Mouse (Mus musculus): Measurements from ENCODE around the gene Ecsit. TPM values are rescaled to one million over a fixed set of nuclear protein-coding genes. Genes with fewer than 3 reads are reported as not detected.
A peak's percentile ranks its signal among the peaks of the same experiment; 100 is the strongest.

Gene Ecsit
- polyA plus RNA-seq, 1 experiment from 2014 or later = 22.2 TPM

DNA sequence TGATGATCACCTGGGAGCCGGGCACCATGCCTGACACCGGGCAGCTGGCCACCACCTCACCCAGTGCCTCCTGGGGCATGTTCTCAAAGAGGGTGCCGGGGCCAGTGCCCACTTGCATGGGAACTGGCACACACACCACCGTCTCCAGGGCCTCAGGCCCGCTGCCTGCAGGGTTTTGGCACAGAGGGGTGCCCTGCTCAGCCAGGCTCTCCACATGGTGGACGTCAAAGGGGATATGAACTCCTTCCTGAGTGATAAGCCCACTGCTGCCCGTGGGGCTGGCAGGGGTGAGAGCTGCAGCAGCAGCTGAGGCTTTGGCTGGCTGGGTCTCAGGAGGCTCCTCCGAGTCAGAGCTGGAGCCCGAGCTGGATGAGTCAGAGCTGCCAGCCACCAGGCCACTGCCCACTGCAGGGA, 27.2 kb downstream of the Ecsit start:
- peaks cover 10% of the 10 kb centered on the region for H3K4me1 ChIP-seq (ENCODE audit: control insufficient read depth, low read depth, low read length)
- peaks cover 15% of the 10 kb centered on the region for H3K36me3 ChIP-seq (ENCODE audit: control insufficient read depth, insufficient read depth)
- no peak overlapping the region for H3K4me2 ChIP-seq (ENCODE audit: low read depth, low read length)
- no peaks in the 10 kb centered on the region for H3K9me3 ChIP-seq (replicated peaks; ENCODE audit: control insufficient read depth, low read length)
- no peak overlapping the region for H3K9ac ChIP-seq (ENCODE audit: low read depth, low read length)
- no peak overlapping the region for H3K27ac ChIP-seq (ENCODE audit: low read length)
- H3K27me3 ChIP-seq (ENCODE audit: control insufficient read depth, insufficient read depth, low read depth, low read length) = peaks cover 16% of the 10 kb centered on the region
- 84% methylated on average over 9 of the region's 9 CpGs for WGBS (ENCODE audit: insufficient replicate concordance)
- no peak for ATAC-seq (ENCODE audit: low read depth)
- H3K4me3 ChIP-seq (ENCODE audit: low read depth, low read length) = no peak overlapping the region

DNA sequence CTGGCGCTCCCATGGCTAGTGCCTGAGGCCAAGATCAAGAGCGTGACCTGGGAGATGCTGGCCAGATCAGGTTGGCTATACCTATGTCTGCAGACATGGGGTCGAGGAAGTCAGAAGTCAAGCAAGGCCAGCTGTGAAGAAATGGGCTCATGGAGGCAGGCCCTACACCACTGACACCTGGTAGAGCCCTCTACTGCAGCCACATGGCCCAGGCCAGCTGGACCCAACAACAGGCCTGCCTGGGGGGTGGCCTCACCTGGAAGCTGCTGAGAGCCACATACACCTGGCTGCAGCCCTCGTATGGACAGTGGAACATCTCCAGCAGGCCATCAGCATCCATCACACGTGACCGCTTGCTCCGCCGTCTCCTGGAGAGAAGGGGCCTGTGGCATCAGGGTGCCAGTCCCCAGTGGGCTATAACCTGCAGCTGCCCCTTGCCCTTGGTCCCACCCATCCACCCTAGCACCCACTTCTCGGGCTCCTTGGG, 28.2 kb downstream of the Ecsit start:
- WGBS (ENCODE audit: insufficient replicate concordance) = 83% methylated on average over 9 of the region's 9 CpGs
- H3K27me3 ChIP-seq (ENCODE audit: control insufficient read depth, insufficient read depth, low read depth, low read length) = peaks cover 25% of the 10 kb centered on the region
- no peak for ATAC-seq (ENCODE audit: low read depth)

GRCm38 (mm10) chr9:22056303-22056910, 28.8 kb downstream of the Ecsit start:
- Histone ChIP-seq H3K27me3 (ENCODE audit: control insufficient read depth, insufficient read depth, low read depth, low read length) (peaks cover 32% of the 10 kb centered on the region), H3K4me2 (ENCODE audit: low read depth, low read length) (no peak overlapping the region), H3K4me3 (ENCODE audit: low read depth, low read length) (no peak overlapping the region), H3K9me3 (replicated peaks; ENCODE audit: control insufficient read depth, low read length) (no peaks in the 10 kb centered on the region), H3K9ac (ENCODE audit: low read depth, low read length) (no peak overlapping the region), H3K27ac (ENCODE audit: low read length) (no peak overlapping the region), H3K36me3 (ENCODE audit: control insufficient read depth, insufficient read depth) (peaks cover 15% of the 10 kb centered on the region), H3K4me1 (ENCODE audit: control insufficient read depth, low read depth, low read length) (peaks cover 13% of the 10 kb centered on the region)
- 67% methylated on average over 9 of the region's 9 CpGs for WGBS (ENCODE audit: insufficient replicate concordance)
- no peak for ATAC-seq (ENCODE audit: low read depth)

More for the DNA sequence above, 28.2 kb downstream of the Ecsit start:
- Histone ChIP-seq H3K36me3 (ENCODE audit: control insufficient read depth, insufficient read depth) (peaks cover 15% of the 10 kb centered on the region), H3K4me1 (ENCODE audit: control insufficient read depth, low read depth, low read length) (peaks cover 10% of the 10 kb centered on the region), H3K9ac (ENCODE audit: low read depth, low read length) (no peak overlapping the region), H3K4me3 (ENCODE audit: low read depth, low read length) (no peak overlapping the region), H3K27ac (ENCODE audit: low read length) (no peak overlapping the region), H3K9me3 (replicated peaks; ENCODE audit: control insufficient read depth, low read length) (no peaks in the 10 kb centered on the region), H3K4me2 (ENCODE audit: low read depth, low read length) (no peak overlapping the region)

DNA sequence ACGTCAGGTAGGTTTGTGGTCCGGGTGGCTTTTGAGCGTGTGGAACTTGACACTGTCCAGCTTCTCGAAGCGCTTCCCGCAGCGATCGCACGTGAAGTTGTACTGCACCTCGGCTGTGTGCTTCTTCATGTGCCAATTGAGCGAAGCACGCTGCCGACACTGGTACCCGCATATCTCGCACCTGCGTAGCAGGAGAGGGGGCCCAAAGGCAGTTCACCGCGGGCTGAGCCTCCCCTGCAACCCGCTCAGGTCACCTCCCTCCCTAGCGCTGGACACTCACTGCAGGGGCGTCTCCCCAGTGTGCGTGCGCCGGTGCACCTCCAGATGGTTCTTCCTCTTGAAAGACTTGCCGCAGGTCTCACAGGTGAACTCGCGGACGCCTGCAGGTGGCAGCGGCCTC, 29.5 kb downstream of the Ecsit start:
- no peak for ATAC-seq (ENCODE audit: low read depth)
- Histone ChIP-seq H3K27me3 (ENCODE audit: control insufficient read depth, insufficient read depth, low read depth, low read length) (peaks cover 39% of the 10 kb centered on the region), H3K9ac (ENCODE audit: low read depth, low read length) (no peak overlapping the region), H3K4me2 (ENCODE audit: low read depth, low read length) (no peak overlapping the region), H3K27ac (ENCODE audit: low read length) (no peak overlapping the region), H3K36me3 (ENCODE audit: control insufficient read depth, insufficient read depth) (peaks cover 15% of the 10 kb centered on the region), H3K4me3 (ENCODE audit: low read depth, low read length) (no peak overlapping the region), H3K9me3 (replicated peaks; ENCODE audit: control insufficient read depth, low read length) (no peaks in the 10 kb centered on the region), H3K4me1 (ENCODE audit: control insufficient read depth, low read depth, low read length) (peaks cover 20% of the 10 kb centered on the region)
- 37% methylated on average over 29 of the region's 29 CpGs for WGBS (ENCODE audit: insufficient replicate concordance)

- H3K9me3 ChIP-seq (replicated peaks; ENCODE audit: control insufficient read depth, low read length) = no peaks in the 10 kb centered on the region
- peak; percentile 60 for ATAC-seq (ENCODE audit: low read depth)
- H3K9ac ChIP-seq (ENCODE audit: low read depth, low read length) = no peak overlapping the region
- peaks cover 11% of the 10 kb centered on the region for H3K36me3 ChIP-seq (ENCODE audit: control insufficient read depth, insufficient read depth)
- peak overlapping the region; percentile 17; the same call in 1 of the 2 replicates for H3K4me2 ChIP-seq (ENCODE audit: low read depth, low read length)
- WGBS (ENCODE audit: insufficient replicate concordance) = 2% methylated on average over 32 of the region's 32 CpGs
- H3K4me3 ChIP-seq (ENCODE audit: low read depth, low read length) = no peak overlapping the region
- H3K4me1 ChIP-seq (ENCODE audit: control insufficient read depth, low read depth, low read length) = peaks cover 28% of the 10 kb centered on the region
- peaks cover 51% of the 10 kb centered on the region for H3K27me3 ChIP-seq (ENCODE audit: control insufficient read depth, insufficient read depth, low read depth, low read length)
- H3K27ac ChIP-seq (ENCODE audit: low read length) = no peak overlapping the region
Observed at GRCm38 (mm10) chr9:22054411-22055076, 30.7 kb downstream of the Ecsit start.

DNA sequence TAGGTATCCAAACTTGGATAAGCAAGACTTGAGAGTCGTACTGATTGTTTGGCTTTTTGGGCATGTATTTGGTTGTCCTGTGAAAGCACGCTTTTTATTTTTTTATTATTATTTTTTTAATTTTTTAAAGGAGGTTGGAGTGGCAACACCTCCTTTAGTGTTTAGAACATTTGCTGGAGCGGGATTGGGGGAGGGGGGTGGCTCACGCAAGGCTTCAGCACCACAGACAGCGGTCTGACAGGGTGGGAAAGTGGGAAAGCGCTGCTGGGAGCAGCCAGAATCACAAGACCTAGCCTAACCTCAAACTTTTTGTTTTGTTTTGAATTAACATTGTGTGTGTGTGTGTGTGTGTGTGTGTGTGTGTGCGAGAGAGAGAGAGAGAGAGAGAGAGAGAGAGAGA, 31.6 kb downstream of the Ecsit start:
- WGBS (ENCODE audit: insufficient replicate concordance) = 29% methylated on average over 7 of the region's 7 CpGs

GRCm38 (mm10) chr9:22051958-22052254, 33.3 kb downstream of the Ecsit start, which contains the start of gene Elavl3:
Gene Elavl3 (minus strand): TSS chr9:22052023.
- H3K4me2 ChIP-seq (ENCODE audit: low read depth, low read length) = peak within 1 kb of the TSS; percentile 56
- ATAC-seq (ENCODE audit: low read depth) = no peak
- H3K27me3 ChIP-seq (ENCODE audit: control insufficient read depth, insufficient read depth, low read depth, low read length) = peaks cover 62% of the 10 kb centered on the region
- WGBS (ENCODE audit: insufficient replicate concordance) = 3% methylated on average over 26 of the region's 28 CpGs
- H3K36me3 ChIP-seq (ENCODE audit: control insufficient read depth, insufficient read depth) = no peaks in the 10 kb centered on the region; the same call in 1 of the 2 replicates
- peaks cover 28% of the 10 kb centered on the region for H3K4me1 ChIP-seq (ENCODE audit: control insufficient read depth, low read depth, low read length)
- H3K27ac ChIP-seq (ENCODE audit: low read length) = no peak within 1 kb of the TSS
- no peak within 1 kb of the TSS for H3K9ac ChIP-seq (ENCODE audit: low read depth, low read length)
- H3K4me3 ChIP-seq (ENCODE audit: low read depth, low read length) = peak within 1 kb of the TSS; percentile 33
- H3K9me3 ChIP-seq (replicated peaks; ENCODE audit: control insufficient read depth, low read length) = no peaks in the 10 kb centered on the region

More for the DNA sequence above, 31.6 kb downstream of the Ecsit start:
- H3K4me3 ChIP-seq (ENCODE audit: low read depth, low read length) = no peak overlapping the region
- H3K27ac ChIP-seq (ENCODE audit: low read length) = no peak overlapping the region
- peaks cover 28% of the 10 kb centered on the region for H3K4me1 ChIP-seq (ENCODE audit: control insufficient read depth, low read depth, low read length)
- H3K9me3 ChIP-seq (replicated peaks; ENCODE audit: control insufficient read depth, low read length) = no peaks in the 10 kb centered on the region
- no peak for ATAC-seq (ENCODE audit: low read depth)
- H3K9ac ChIP-seq (ENCODE audit: low read depth, low read length) = no peak overlapping the region
- H3K36me3 ChIP-seq (ENCODE audit: control insufficient read depth, insufficient read depth) = peaks cover 7% of the 10 kb centered on the region
- peaks cover 56% of the 10 kb centered on the region for H3K27me3 ChIP-seq (ENCODE audit: control insufficient read depth, insufficient read depth, low read depth, low read length)
- no peak overlapping the region for H3K4me2 ChIP-seq (ENCODE audit: low read depth, low read length)

DNA sequence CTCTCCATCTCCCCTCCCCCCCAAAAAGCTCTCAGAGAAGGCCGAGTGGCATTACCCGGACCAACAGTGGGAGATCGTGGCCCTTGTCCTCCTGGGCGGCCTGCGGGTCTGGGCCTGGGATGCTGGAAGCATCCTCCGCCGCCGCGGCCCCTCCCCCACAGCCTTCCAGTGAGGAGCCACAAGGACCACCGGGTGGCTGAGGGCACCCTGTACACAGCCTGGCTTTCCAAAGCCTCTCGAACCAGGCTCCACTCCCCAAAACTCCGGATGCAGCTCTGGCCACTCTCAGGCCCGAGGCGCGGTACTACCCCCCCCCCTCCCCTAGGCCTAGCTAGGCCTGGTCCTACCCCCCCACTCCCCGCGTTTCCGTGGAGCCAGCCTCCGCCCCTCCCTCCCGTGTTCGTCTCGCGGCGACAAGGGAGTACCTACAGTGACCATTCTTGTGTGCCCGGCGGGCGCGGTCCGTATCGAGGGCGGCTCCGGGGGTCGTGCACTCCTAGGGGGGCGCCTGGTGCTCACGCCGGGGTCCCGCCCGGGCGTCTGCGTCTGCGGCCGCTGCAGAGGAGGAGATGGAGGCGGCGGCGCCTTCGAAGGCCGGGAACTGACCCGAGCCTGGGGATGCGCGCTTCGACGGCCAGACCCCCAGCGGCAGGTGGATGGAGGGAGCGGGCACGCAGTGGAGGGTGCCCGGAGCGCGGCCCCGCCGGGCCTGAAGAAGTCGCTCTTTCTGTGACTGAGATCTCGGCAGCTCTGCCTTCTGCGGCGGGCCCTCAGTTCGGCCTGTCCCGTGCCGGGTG, 33.9 kb downstream of the Ecsit start:
- Histone ChIP-seq H3K9ac (ENCODE audit: low read depth, low read length) (no peak overlapping the region), H3K27ac (ENCODE audit: low read length) (no peak overlapping the region), H3K4me3 (ENCODE audit: low read depth, low read length) (peak overlapping the region; percentile 33), H3K4me2 (ENCODE audit: low read depth, low read length) (peak overlapping the region; percentile 56), H3K9me3 (replicated peaks; ENCODE audit: control insufficient read depth, low read length) (no peaks in the 10 kb centered on the region), H3K27me3 (ENCODE audit: control insufficient read depth, insufficient read depth, low read depth, low read length) (peaks cover 62% of the 10 kb centered on the region), H3K36me3 (ENCODE audit: control insufficient read depth, insufficient read depth) (no peaks in the 10 kb centered on the region), H3K4me1 (ENCODE audit: control insufficient read depth, low read depth, low read length) (peaks cover 28% of the 10 kb centered on the region)
- WGBS (ENCODE audit: insufficient replicate concordance) = 2% methylated on average over 65 of the region's 67 CpGs
- no peak for ATAC-seq (ENCODE audit: low read depth)

Data from liver, embryonic 16.5 days (tissue).